17 mouse cellular contexts compared by ENCODE assay signal in genomic region chr2:118995490-118995889, GRCm38 (mm10). TPM values are rescaled to one million over a fixed set of nuclear protein-coding genes. Genes with fewer than 3 reads are reported as not detected.
DNase-seq lines count a peak whose midpoint lies in the region; ATAC-seq lines count a peak whose summit lies in the region.
"Had no signal": no experiment of that assay in that cellular context is flagged by ENCODE, and none has a peak within 500 bp of the region (broad histone marks: within the 10 kb centered on the region; RNA-seq: fewer than 3 reads in every experiment).

No protein-coding gene starts in this region.

- peak; percentile 20; the same call in 1 of the 2 replicates for ATAC-seq in forebrain, embryonic 13.5 days
- ATAC-seq: activated CD4-positive, CD25-positive, alpha-beta regulatory T cell, adult 4 months had no signal

- H3K9ac ChIP-seq in forebrain, embryonic 13.5 days, result no peak overlapping the region
- H3K9ac ChIP-seq: liver, embryonic 13.5 days had no signal

- no peak overlapping the region for H3K4me2 ChIP-seq in forebrain, embryonic 13.5 days
- H3K4me2 ChIP-seq: liver, embryonic 13.5 days had no signal

- peaks cover 17% of the 10 kb centered on the region; the same call in 1 of the 2 replicates for H3K4me1 ChIP-seq in forebrain, embryonic 13.5 days
- H3K4me1 ChIP-seq in forebrain, embryonic 10.5 days, result peaks cover 30% of the 10 kb centered on the region
- H3K4me1 ChIP-seq: megakaryocyte, embryonic 14.5 days had no signal

- no peaks in the 10 kb centered on the region for H3K9me3 ChIP-seq in forebrain, embryonic 13.5 days (replicated peaks)
- H3K9me3 ChIP-seq in forebrain, embryonic 10.5 days, result no peaks in the 10 kb centered on the region; the same call in 1 of the 2 replicates
- H3K9me3 ChIP-seq: embryonic facial prominence, embryonic 10.5 days; liver, embryonic 13.5 days had no signal

- H3K27me3 ChIP-seq in forebrain, embryonic 13.5 days, result no peaks in the 10 kb centered on the region
- peaks cover 31% of the 10 kb centered on the region for H3K27me3 ChIP-seq in forebrain, embryonic 10.5 days (ENCODE audit: poor library complexity, severe bottlenecking)

- no peaks in the 10 kb centered on the region for H3K36me3 ChIP-seq in forebrain, embryonic 13.5 days (ENCODE audit: poor library complexity, severe bottlenecking)
- no peaks in the 10 kb centered on the region for H3K36me3 ChIP-seq in forebrain, embryonic 10.5 days (replicated peaks)
- H3K36me3 ChIP-seq: embryonic facial prominence, embryonic 10.5 days; liver, embryonic 13.5 days had no signal

- H3K4me3 ChIP-seq in forebrain, embryonic 13.5 days, result no peak overlapping the region
- H3K4me3 ChIP-seq in forebrain, embryonic 10.5 days, result no peak overlapping the region
- H3K4me3 ChIP-seq: embryonic facial prominence, embryonic 10.5 days; erythroblast, embryonic 14.5 days; liver, embryonic 13.5 days; megakaryocyte, embryonic 14.5 days had no signal

- no peak for DNase-seq in forebrain, embryonic 10.5 days (ENCODE audit: extremely low spot score, low spot score)
- DNase-seq in layer of hippocampus, adult 9-11 months, result peak; percentile 21
- no peak for DNase-seq in layer of hippocampus, adult 11-12 months (ENCODE audit: low spot score)
- DNase-seq in MN1 (ENCODE audit: low spot score), result peak; percentile 23
- peak; percentile 22 to 38 for DNase-seq in left cerebral cortex, postnatal 36 days (ENCODE audit: low spot score in 2 of 2)
- no peak for DNase-seq in embryo, embryonic 11 days
- no peak for DNase-seq in thymus, postnatal 25 days
- DNase-seq: adrenal gland, postnatal 36 days; cerebellum, postnatal 10 days; gastrocnemius, postnatal 10 days; liver, embryonic 13.5 days; lung, postnatal 10 days had no signal

- no peak overlapping the region for H3K27ac ChIP-seq in forebrain, embryonic 13.5 days
- no peak overlapping the region for H3K27ac ChIP-seq in forebrain, embryonic 10.5 days
- H3K27ac ChIP-seq: embryonic facial prominence, embryonic 10.5 days; liver, embryonic 13.5 days had no signal

- WGBS in forebrain, embryonic 13.5 days, result 60% methylated on average over 5 of the region's 5 CpGs
- 72% methylated on average over 5 of the region's 5 CpGs for WGBS in forebrain, embryonic 10.5 days

- intact Hi-C loops in left cerebral cortex, postnatal 36 days (cut with DNase I), result no loop called here

RNA-seq across cellular contexts. Expression of gene Ccdc32, which starts 33.7 kb away (rescaled TPM):
- polyA plus RNA-seq in forebrain, embryonic 13.5 days (2015; fragmentation: Nextera tagmentation; extraction: Ambion mirVana), result 31.1 and 33.8 TPM in 2 replicates
- 20.5 and 21.0 TPM in 2 replicates for polyA plus RNA-seq in forebrain, embryonic 10.5 days (2016; fragmentation: Nextera tagmentation; extraction: Ambion mirVana)
- 10 to 100 TPM; 50.2 to 52.7 TPM for total RNA-seq in left cerebral cortex, postnatal 36 days (2021)

RNA-seq across cellular contexts. Expression of gene Rpusd2, which starts 39.1 kb away (rescaled TPM):
- 7.3 and 7.7 TPM in 2 replicates for polyA plus RNA-seq in forebrain, embryonic 13.5 days (2015; fragmentation: Nextera tagmentation; extraction: Ambion mirVana)
- polyA plus RNA-seq in forebrain, embryonic 10.5 days (2016; fragmentation: Nextera tagmentation; extraction: Ambion mirVana), result 9.2 and 9.4 TPM in 2 replicates
- 1 to 10 TPM; 8.0 to 8.4 TPM for total RNA-seq in left cerebral cortex, postnatal 36 days (2021)

RNA-seq across cellular contexts. Expression of gene Knl1, which starts 51.4 kb away (rescaled TPM):
- polyA plus RNA-seq in forebrain, embryonic 13.5 days (2015; fragmentation: Nextera tagmentation; extraction: Ambion mirVana), result 65.5 and 66.6 TPM in 2 replicates
- polyA plus RNA-seq in forebrain, embryonic 10.5 days (2016; fragmentation: Nextera tagmentation; extraction: Ambion mirVana), result 68.5 and 74.0 TPM in 2 replicates
- 1 to 10 TPM in 1 of 2 experiments, under 1 TPM in 1; 0.16 to 1.2 TPM for total RNA-seq in left cerebral cortex, postnatal 36 days (2021)

Comparison
In these comparisons a context has a peak if more than half of its experiments do, and no peak if none do; other contexts are left out.
1. DNase-seq: peak in layer of hippocampus, adult 9-11 months (single experiment), MN1 (single experiment) and left cerebral cortex, postnatal 36 days (2 of 2); none in forebrain, embryonic 10.5 days (single experiment), layer of hippocampus, adult 11-12 months (single experiment), embryo, embryonic 11 days (single experiment) and thymus, postnatal 25 days (single experiment).